Mouse (Mus musculus) layer of hippocampus, adult 18-20 months (tissue): Measurements from ENCODE around the gene Sh3gl2. TPM values are rescaled to one million over a fixed set of nuclear protein-coding genes. Genes with fewer than 3 reads are reported as not detected.

Experiments used
- DNase-seq, 2 experiments: peaks; one replicate each; pipeline ENCODE4 v3.0.0; 2022; ENCODE audit warnings: low spot score in 2 of 2
- long read RNA-seq: library from polyadenylated mRNA; stranded (forward); transcript quantifications from one replicate; pipeline ENCODE4 v2.0.0, GENCODE M21; 2021
- total RNA-seq, 2 experiments: library from RNA; stranded (reverse); gene quantifications; 2 replicates each; pipeline ENCODE4 v1.2.3; 2021

The Sh3gl2 gene
- 100 to 1,000 TPM; 289 to 293 TPM for total RNA-seq
- long read RNA-seq, transcript Sh3gl2-201 (9 exons, 2,822 nt): major isoform, 344 of 366 reads
- long read RNA-seq, partial matches to known transcripts: 5 of 366 reads
- long read RNA-seq, other reads (novel, unspliced or antisense): 17 of 366 reads

DNA sequence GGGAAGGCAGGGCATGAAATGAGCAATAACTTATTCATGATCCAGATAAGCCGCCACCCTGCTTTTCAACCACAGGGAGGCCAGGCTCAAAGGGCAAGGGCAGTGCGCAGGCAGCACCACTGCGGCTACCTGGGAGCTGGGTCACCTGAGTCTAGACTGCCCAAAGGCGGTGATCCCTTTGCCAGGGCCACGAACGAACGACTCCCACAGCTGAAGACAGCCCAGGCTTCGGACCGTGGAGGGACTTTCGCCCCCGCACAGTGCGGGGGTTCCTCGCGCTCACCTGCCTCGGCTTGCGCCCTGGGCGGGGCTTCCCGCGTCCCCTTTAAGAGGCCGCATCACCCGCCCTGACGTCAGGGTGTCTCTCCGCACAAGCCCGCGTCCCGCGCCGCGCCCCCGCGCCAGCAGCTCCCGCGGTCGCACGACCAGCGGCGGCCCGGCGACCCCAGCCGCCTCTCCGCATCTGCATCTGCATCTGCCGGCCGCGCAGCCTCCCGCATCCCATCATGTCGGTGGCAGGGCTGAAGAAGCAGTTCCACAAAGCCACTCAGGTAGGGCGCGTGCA lies at the start of gene Sh3gl2:
Gene Sh3gl2 (plus strand): TSS at position 56 of the 565 bp plus-strand sequence.
- DNase-seq: peak; percentile 67 to 82

DNA sequence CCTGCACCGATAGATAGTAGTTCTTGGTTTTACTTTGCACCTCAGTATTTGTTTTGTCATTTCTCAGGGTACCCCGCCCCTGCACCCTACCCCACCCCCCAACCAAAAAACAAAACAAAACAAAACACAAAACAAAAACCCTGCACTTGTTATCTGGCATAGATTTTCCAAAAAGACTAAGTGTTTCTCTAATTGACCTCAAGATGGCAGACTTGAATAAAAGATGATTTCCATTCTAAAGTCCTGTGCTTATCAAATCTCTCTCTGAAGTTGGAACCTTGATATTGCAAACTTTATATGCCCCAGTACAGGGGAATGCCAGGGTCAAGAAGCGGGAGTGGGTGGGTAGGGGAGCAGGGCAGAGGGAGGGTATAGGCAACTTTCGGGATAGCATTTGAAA lies 43.8 kb upstream of the Sh3gl2 start:
- no peak for DNase-seq

GRCm38 (mm10) chr4:85162468-85163312 lies 42.2 kb upstream of the Sh3gl2 start:
- peak; percentile 32 to 67 for DNase-seq

DNA sequence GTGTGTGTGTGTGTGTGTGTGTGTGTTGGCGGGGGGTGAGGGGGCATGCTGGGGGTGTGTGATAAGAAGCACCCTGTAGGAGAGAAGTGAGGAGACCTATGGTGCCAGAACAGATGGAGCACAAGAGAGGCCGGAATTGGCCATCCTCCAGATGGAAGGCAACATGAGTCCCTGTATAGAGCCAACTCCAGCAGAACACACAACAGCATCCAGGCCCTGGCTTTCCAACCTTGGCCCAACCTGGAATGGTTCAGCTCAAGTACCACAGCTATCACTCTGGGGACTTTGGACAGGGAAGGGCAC lies 41.7 kb upstream of the Sh3gl2 start:
- DNase-seq: no peak

- DNase-seq: no peak
Measured at GRCm38 (mm10) chr4:85168001-85168400, 36.9 kb upstream of the Sh3gl2 start.

DNA sequence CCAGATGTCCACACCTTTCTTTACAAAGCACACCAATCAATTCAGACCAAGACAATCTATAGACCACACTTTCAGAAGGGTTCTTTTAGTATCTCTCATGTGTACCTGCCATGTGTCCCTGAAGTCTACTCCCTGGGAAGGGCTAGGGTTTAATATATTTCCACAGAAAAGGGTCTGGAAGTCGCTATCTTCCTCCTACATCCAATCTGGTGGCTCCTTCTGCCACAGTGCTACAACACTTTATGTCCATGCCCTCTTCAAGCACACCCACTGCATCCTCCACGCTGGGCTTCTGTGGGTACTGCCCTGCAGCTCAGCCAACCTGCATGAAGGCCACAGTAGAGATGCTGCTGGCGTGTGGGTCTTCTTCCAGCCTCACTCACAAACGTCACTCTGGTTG lies 29.5 kb upstream of the Sh3gl2 start:
- DNase-seq: peak; percentile 38 to 67

DNA sequence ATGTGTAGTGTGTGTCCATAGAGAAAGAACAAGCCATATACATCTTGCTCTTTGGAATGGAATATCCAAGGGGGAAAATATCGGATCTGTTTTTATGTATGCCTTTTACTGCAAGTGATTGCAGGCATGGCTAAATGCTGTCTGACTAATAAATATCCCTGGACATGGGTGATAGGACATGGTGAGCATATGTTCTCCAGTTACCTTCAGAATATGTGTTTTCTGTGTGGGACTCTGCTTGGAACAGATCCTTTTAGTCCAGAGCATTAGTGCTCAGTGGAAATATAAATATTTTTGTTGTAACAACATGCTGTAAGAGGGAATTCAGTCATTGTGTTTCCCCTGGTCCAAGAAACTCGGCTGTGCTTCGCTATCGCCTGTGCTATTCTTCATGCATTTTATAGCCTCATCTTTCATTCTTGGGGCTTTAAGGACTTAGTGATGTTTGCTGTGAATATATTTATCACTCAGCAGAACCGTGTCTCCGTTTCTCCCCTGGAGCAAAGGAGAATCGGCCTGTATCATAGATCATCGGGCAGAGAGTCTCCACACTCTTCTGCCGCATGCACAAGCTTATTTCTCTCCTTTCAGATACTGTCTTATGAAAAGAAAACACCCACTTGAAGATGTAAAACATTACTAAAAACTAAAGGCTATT lies 26.4 kb upstream of the Sh3gl2 start:
- DNase-seq: no peak

GRCm38 (mm10) chr4:85186011-85186410 lies 18.9 kb upstream of the Sh3gl2 start:
- DNase-seq: no peak

- DNase-seq: peak in 1 of 2 experiments; percentile 70
Measured at GRCm38 (mm10) chr4:85196201-85196600, 8.7 kb upstream of the Sh3gl2 start.

DNA sequence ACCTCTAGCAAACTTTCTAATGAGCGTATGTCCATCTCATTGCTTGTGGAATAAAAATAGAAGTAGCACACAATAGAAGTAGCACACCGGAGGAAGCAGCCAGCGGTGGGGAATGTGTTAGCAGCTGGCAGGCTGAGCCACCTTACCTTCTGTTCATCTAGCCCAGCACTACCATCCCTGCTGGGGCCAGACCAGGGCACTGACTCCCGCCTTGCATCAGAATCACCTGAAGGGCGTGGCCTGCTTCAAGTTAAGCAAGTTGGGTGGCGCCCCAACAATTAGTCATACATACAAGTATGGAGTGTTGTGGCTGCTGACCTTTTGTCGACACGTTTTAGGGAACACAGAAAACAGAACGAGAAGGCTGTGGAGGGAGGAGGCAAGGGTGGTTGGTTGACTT lies 6.5 kb upstream of the Sh3gl2 start:
- DNase-seq: no peak

DNA sequence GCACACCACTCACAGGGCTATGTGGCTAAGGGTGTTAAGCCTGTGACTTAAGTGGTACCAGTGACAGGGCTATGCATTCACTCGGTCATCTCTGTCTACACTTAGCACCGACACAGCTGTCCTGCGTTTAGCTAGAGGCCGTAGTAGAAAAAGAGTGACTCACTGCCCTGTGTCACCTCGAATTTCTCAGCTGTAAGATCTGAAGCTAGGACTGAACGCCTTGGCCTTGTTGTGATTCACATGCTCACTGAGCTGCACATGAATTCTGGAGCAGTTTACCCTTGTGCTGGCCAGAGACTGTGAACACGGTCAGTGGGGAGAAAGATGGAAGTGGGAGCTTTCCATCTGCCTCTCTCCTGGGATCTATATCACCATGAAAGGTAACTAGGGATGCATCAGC lies 2.3 kb upstream of the Sh3gl2 start:
- no peak for DNase-seq

DNA sequence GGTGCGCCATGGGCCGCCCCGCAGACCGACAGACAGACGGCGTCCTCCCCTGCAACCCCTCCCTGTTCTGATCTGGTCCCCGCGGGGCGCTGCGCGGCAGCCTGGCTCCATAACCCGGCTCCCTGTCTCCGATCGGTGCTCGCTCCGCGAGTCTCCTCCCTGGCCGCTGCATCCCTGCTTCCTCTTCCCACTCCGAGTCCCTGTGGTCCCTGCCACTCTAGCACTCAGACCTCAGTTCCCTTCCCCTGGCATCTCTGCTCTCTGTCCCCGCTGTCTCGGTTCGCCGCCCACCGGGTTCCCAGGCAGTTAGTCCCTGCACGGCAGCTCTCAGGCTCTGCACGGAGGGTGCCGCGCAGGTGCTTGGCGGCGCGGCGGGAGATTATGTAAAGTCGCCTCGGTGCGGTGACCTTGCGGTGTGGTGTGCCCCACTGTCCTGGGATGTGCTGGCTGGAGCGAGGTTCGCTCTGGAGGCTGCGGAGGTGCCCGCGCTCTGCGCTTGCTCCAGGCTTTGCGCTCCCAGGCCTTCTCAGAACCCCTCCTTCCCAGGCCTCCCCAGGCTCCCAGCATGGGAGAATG lies 798 bp downstream of the Sh3gl2 start:
- DNase-seq: peak in 1 of 2 experiments; percentile 60

- no peak for DNase-seq
Measured at GRCm38 (mm10) chr4:85206675-85207400, 1.9 kb downstream of the Sh3gl2 start.

DNA sequence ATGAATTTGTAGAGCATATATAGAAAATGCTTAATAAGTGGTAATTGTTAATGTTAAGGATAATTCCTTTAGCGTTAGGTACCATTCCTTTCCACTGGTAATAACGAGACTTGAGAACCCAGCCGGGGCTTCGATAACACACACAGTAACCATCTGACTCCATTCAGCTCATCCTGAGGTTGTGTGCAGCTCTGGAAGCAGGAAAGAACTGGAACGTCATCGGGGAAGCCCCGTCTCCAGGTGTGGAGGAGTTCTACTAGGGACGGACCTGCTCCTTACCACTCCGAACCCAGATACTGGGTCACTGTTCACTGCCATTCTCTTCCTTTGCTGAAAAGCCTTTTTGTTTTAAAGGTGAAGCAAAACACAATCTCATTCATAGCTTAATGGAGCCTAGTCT lies 2.6 kb downstream of the Sh3gl2 start:
- DNase-seq: no peak

- no peak for DNase-seq
Measured at GRCm38 (mm10) chr4:85208531-85208930, 3.6 kb downstream of the Sh3gl2 start.

- DNase-seq: no peak
Measured at GRCm38 (mm10) chr4:85210953-85211352, 6.0 kb downstream of the Sh3gl2 start.

GRCm38 (mm10) chr4:85217003-85217402 lies 12.1 kb downstream of the Sh3gl2 start:
- DNase-seq: no peak

- DNase-seq: no peak
Measured at GRCm38 (mm10) chr4:85222716-85223115, 17.8 kb downstream of the Sh3gl2 start.

DNA sequence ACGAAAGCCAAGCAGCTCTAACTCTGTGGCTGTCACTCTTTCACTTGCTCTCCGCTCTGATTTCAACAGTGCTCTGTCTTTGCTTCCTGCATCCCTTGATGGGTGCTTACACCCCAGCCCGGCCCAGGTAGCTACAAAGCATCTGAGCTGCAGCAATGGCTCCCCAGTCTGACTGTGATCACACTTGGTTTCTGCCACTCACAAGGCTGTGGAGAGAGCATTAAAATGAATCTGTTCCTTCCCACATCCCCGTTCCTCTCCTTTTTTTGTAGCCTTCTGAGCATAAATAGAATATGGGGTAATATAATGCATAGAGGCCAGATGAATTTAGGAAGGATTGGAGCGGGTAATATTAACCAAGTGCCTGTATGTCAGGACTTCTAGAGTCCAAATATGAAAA lies 21.8 kb downstream of the Sh3gl2 start:
- DNase-seq: no peak

- no peak for DNase-seq
Measured at GRCm38 (mm10) chr4:85227664-85228588, 23.0 kb downstream of the Sh3gl2 start.
